Mouse (Mus musculus): ENCODE measurements around the gene Nrros. TPM values are rescaled to one million over a fixed set of nuclear protein-coding genes. Genes with fewer than 3 reads are reported as not detected.

Gene Nrros
- 5.7 and 6.9 TPM in 2 replicates for polyA plus RNA-seq (2012; rRNA removed)

GRCm38 (mm10) chr16:32165281-32165821, at the start of gene Nrros:
Gene Nrros (minus strand): TSS chr16:32165594.
- DNase-seq (ENCODE audit: extremely low spot score in 1 of 2, low spot score in 1 of 2) = peak in 1 of 2 experiments; percentile 71

GRCm38 (mm10) chr16:32214804-32215576, 49.6 kb upstream of the Nrros start:
- peak; percentile 48 to 71 for DNase-seq (ENCODE audit: extremely low spot score in 1 of 2, low spot score in 1 of 2)

GRCm38 (mm10) chr16:32214156-32214555, 48.8 kb upstream of the Nrros start:
- peak in 1 of 2 experiments; percentile 27 for DNase-seq (ENCODE audit: extremely low spot score in 1 of 2, low spot score in 1 of 2)

GRCm38 (mm10) chr16:32204902-32205301, 39.5 kb upstream of the Nrros start:
- DNase-seq (ENCODE audit: extremely low spot score in 1 of 2, low spot score in 1 of 2) = no peak

- DNase-seq (ENCODE audit: extremely low spot score in 1 of 2, low spot score in 1 of 2) = peak in 1 of 2 experiments; percentile 53
Observed at GRCm38 (mm10) chr16:32202681-32203080, 37.3 kb upstream of the Nrros start.

GRCm38 (mm10) chr16:32201004-32201325, 35.6 kb upstream of the Nrros start:
- DNase-seq (ENCODE audit: extremely low spot score in 1 of 2, low spot score in 1 of 2) = no peak

GRCm38 (mm10) chr16:32200256-32201003, 35.0 kb upstream of the Nrros start:
- no peak for DNase-seq (ENCODE audit: extremely low spot score in 1 of 2, low spot score in 1 of 2)

- DNase-seq (ENCODE audit: extremely low spot score in 1 of 2, low spot score in 1 of 2) = peak in 1 of 2 experiments; percentile 11
Observed at GRCm38 (mm10) chr16:32190011-32190441, 24.6 kb upstream of the Nrros start.

GRCm38 (mm10) chr16:32189109-32189508, 23.7 kb upstream of the Nrros start:
- peak in 1 of 2 experiments; percentile 35 for DNase-seq (ENCODE audit: extremely low spot score in 1 of 2, low spot score in 1 of 2)

- no peak for DNase-seq (ENCODE audit: extremely low spot score in 1 of 2, low spot score in 1 of 2)
Observed at GRCm38 (mm10) chr16:32186056-32186455, 20.7 kb upstream of the Nrros start.

GRCm38 (mm10) chr16:32179333-32179901, 14.0 kb upstream of the Nrros start, which contains the start of gene Bex6:
Gene Bex6 (plus strand): TSS chr16:32179823.
- no peak for DNase-seq (ENCODE audit: extremely low spot score in 1 of 2, low spot score in 1 of 2)

- DNase-seq (ENCODE audit: extremely low spot score in 1 of 2, low spot score in 1 of 2) = no peak
Observed at GRCm38 (mm10) chr16:32176896-32177686, 11.7 kb upstream of the Nrros start.

- no peak for DNase-seq (ENCODE audit: extremely low spot score in 1 of 2, low spot score in 1 of 2)
Observed at GRCm38 (mm10) chr16:32175029-32175428, 9.6 kb upstream of the Nrros start.

GRCm38 (mm10) chr16:32174340-32175005, 9.1 kb upstream of the Nrros start:
- no peak for DNase-seq (ENCODE audit: extremely low spot score in 1 of 2, low spot score in 1 of 2)

GRCm38 (mm10) chr16:32173401-32173800, 8.0 kb upstream of the Nrros start:
- no peak for DNase-seq (ENCODE audit: extremely low spot score in 1 of 2, low spot score in 1 of 2)

GRCm38 (mm10) chr16:32171031-32171731, 5.8 kb upstream of the Nrros start:
- DNase-seq (ENCODE audit: extremely low spot score in 1 of 2, low spot score in 1 of 2) = no peak

- peak in 1 of 2 experiments; percentile 45 for DNase-seq (ENCODE audit: extremely low spot score in 1 of 2, low spot score in 1 of 2)
Observed at GRCm38 (mm10) chr16:32167819-32168545, 2.6 kb upstream of the Nrros start.

- DNase-seq (ENCODE audit: extremely low spot score in 1 of 2, low spot score in 1 of 2) = no peak
Observed at GRCm38 (mm10) chr16:32164396-32165027, 882 bp downstream of the Nrros start.
